Mouse (Mus musculus) retina, adult 2 months (tissue): ENCODE results near the gene Cyp8b1.

Experiments
- DNase-seq: peaks from one replicate; pipeline ENCODE4 v3.0.0-alpha.2; 2012; ENCODE audit warnings: low read depth, low spot score

Cyp8b1 gene

DNA sequence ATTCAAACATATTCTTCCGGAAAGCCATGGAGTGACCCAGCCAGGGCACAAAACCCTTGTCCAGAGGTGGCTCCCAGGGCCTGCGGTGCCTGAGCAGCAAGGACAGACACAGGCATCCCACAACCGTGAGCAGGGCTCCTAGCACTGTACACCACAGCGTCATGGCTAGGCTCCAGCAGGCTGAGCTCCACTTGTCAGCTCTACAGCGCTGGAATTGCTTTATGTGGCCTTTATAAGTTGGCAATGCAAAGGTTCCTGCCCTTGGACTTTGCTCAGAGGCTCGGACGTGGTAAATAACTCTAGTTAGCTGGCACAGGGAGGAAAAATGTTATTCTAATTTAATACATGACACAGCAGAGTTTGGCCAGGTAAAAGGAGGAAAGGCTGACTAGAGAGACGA, at the start of gene Cyp8b1:
Gene Cyp8b1 (minus strand): TSS at position 204 of the 400 bp plus-strand sequence.
- DNase-seq = no peak

GRCm38 (mm10) chr9:121964941-121965340, 48.8 kb upstream of the Cyp8b1 start:
- DNase-seq = no peak

DNA sequence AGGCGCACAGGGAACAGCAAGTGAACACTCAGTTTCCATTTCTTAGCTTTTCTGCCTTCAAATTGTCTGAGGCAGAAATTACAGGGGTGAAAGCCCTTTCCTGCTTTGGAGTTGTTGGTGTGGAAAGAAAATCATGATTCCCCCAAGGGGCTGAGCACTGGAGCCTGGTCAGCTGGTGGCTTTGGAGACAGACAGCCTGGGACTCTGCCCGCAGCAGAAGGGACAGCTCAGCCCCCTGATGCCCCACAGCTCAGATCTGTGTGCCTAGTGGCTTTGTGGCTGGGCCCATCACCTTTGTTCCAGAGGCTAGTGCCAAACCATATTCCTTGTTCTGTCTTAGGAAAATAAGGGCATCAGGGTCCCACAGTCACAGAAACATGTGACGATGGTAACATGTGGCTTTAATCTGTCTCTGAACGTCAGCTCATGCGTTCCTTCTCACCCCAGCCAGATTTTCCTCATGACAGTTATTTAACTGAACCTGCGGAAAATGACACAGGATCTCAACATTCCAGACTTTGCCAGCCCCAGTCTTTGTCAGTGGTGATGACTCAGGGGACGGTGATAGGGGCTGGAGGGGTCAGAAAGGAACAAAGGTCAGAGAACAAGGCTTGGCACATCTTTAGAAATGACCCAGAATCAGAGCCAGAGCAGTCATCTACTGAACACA, 44.0 kb upstream of the Cyp8b1 start:
- no peak for DNase-seq

GRCm38 (mm10) chr9:121952596-121952995, 36.5 kb upstream of the Cyp8b1 start:
- no peak for DNase-seq

- DNase-seq = no peak
Observed at GRCm38 (mm10) chr9:121951114-121951423, 35.0 kb upstream of the Cyp8b1 start.

GRCm38 (mm10) chr9:121950418-121951113, 34.5 kb upstream of the Cyp8b1 start, which contains the start of gene Fam198a:
TSS of gene Fam198a (plus strand) at chr9:121950988.
- DNase-seq = no peak

DNA sequence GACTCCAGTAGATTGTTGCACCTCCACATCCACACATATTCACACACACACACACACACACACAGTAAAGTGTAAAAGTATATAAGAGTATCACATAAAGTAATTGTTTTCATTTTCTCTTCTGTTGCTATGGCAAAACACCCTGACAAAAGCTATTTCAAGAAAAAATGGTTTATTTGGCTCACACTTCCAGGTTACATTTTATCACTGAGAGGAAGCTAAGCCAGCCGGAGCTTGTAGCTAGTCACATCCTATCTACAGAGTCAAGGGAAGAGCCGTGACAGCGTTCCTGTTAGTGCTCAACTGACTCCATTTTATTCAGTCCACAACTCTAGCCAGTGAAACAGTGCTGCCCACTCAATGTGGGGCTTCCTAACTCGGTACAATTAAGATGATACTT, 32.3 kb upstream of the Cyp8b1 start:
- DNase-seq = no peak

DNA sequence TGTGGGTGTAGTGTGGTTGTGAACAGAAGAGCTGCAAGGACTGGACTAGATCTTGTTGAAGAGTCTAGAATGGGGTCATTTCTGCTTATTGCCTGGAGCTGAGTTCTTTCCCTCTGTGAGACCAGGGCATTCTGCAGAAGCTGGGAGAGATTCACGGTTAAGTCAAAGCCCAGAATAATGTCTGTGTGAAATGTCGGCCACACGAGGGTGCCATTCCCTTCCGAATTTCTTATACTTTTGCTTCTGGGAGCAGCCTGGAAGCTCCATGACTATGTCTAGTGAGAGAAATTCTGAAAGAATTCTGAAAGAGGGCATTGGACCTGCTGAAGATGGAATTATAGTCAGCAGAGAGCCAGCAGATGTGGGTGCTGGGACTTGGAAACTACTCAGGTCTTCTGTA, 31.7 kb upstream of the Cyp8b1 start:
- DNase-seq = no peak

- no peak for DNase-seq
Observed at GRCm38 (mm10) chr9:121943628-121944027, 27.5 kb upstream of the Cyp8b1 start.

DNA sequence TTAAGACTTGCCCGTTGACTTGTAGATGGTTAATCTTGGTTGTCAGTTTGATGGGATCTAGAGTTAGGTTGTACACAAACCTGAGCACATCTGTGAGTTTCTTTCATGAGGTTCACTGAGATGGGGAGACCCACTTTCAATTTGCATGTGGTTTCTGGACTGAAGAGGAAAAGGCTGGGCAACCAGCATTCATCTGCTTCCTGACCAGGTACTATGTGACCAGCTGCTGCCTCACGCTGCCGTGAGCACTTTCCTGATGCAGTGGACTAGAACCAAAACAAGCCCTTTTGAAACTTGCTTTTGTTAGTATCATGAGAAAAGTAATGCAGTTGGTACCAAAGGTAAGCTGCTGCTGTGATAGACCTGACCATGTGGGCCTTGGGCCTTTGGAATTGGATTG, 26.9 kb upstream of the Cyp8b1 start:
- DNase-seq = no peak

GRCm38 (mm10) chr9:121937944-121938355, 21.8 kb upstream of the Cyp8b1 start:
- peak; percentile 39 for DNase-seq

- DNase-seq = no peak
Observed at GRCm38 (mm10) chr9:121937451-121937864, 21.4 kb upstream of the Cyp8b1 start.

- no peak for DNase-seq
Observed at GRCm38 (mm10) chr9:121936952-121937351, 20.8 kb upstream of the Cyp8b1 start.

- DNase-seq = no peak
Observed at GRCm38 (mm10) chr9:121934856-121935255, 18.8 kb upstream of the Cyp8b1 start.

DNA sequence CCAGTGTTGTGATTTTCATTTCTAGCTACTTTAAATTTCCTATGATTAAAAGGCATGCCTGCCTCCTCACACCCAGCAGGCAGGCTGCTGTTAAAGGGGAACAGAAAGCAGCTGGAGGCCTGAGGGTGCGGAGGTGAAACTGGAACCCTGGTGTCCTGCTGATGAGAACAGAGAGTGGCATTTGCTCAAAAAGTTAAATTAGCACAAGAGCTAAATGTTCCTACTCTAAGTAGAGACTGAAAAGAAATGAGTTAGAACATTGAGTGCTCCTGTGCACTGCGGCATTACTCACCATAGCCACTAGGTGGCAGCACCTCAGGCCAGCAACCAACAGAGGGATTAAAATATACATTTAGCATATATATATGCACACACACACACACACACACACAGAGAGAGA, 12.4 kb upstream of the Cyp8b1 start:
- peak; percentile 37 for DNase-seq

DNA sequence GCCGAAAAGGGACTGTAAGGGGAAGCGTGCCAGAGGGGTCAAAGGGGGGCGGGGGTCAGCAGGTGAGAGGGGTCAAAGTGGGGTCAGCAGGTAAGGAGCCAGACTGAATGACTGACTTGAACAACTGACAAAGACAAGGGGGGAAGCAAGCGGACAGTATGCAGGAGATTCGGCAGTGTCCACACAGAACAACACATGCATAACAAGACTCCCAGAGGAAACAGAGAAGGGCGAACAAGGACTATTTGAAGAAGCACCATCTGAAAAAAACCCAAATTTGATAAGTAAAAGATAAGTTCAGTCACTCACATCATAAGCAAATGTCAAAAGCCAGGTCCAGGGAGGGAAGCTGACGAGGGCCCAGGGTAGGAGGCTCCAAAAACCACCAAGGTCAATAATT, 11.6 kb upstream of the Cyp8b1 start:
- no peak for DNase-seq

GRCm38 (mm10) chr9:121926634-121927405, 10.7 kb upstream of the Cyp8b1 start:
- DNase-seq = no peak

DNA sequence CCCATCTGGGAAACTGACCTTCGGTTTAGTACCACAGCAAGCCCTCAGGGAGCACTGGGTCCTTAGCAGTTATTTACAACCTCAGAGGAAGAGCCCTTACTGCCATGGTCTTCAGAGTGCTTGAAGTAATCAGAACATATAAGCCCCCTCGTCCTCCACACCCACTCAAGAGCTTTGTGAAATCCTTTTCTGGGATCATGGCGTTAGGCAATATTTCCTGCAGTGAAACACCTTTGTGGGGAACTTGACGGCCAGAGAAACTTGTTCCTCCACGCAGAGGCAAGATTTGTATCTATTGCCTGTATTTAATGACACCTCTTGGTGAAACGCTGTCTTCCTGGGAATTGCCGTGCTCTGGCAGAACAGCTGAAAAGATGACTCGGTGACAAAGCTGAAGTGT, 9.9 kb upstream of the Cyp8b1 start:
- DNase-seq = no peak

DNA sequence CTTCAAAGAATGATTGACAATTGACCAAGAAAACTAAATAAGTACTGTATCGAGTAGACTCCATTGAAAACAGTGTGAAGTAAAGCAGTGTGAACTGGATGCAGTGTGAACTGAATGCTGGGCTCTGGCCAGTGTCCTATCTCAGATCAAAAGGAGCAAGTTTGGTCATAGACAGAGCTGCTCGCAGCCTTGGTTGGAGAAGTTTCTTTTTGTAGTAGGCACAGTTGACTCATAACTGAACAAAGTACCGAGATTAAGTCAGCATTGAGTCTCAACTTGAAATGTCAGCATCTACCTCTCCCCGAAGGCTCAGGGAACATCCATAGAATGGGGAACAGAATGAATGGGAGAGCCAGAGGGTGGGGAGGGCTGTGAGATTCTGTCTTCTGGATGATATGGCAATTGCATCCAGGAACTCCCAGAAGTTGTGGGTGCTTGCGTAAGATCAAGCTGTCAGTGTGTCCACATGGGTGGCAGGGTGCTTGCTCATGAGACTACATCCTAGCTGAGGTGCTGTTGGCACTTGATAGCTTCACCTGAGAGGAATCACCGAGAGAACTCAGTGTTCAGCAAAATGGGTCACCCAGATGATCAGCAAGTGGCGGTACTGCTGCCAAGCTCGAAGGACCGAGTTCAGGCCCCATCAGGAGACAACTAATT, 8.9 kb upstream of the Cyp8b1 start:
- no peak for DNase-seq

DNA sequence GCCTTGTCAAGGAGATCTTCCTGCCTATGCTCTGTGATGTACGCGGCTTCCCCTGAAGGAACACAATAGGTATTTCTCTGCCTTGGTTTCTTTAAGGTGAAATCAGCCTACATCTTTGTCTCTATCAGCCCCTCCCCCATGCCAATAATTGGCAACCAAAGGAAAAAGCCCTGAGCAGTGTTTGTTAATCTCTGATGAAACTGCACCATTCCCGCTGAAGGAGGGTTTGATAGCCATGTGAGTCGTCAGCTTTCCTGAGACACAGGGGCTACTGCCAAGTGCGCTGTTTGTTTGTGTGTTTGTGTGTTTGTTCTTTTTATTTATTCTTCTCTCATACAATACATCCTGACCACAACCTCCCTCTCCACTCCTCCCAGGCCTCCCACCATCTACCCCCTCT, 7.8 kb upstream of the Cyp8b1 start:
- DNase-seq = no peak

DNA sequence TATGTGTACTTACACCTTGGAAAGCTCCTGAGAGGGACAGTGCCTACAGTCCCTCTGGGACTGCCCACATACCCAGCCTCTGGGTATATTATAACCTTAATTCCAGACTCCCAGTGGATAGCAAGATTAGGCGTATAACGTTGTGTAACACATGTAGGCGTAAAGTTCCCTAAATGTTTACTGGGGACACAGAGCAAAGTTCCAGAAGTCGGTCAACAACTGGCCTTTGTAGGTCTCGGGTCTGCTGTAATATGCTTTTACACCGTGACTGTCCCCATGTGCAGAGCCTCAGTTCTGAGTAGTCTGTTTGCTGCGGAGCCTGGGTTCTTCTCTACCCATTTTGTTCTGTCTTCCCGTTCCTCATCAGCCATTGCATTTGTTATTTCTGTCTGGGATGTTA, 7.3 kb upstream of the Cyp8b1 start:
- no peak for DNase-seq

GRCm38 (mm10) chr9:121919027-121919501, 3.0 kb upstream of the Cyp8b1 start:
- DNase-seq = no peak
